Mouse (Mus musculus): ENCODE data around the gene Traf3ip1. TPM values are rescaled to one million over a fixed set of nuclear protein-coding genes. Genes with fewer than 3 reads are reported as not detected.
"Not testable (repeated sequence)": the region's sequence is repeated elsewhere in the genome, so short reads cannot be mapped to it uniquely, and the experiment has no call there.

The Traf3ip1 gene
- total RNA-seq, 4 experiments from 2014 or later: 2.9 to 3.7 (median 3.3) TPM

GRCm38 (mm10) chr1:91465244-91465643, 29.2 kb upstream of the Traf3ip1 start:
- no peak for DNase-seq (ENCODE audit: low spot score in 2 of 2)

DNA sequence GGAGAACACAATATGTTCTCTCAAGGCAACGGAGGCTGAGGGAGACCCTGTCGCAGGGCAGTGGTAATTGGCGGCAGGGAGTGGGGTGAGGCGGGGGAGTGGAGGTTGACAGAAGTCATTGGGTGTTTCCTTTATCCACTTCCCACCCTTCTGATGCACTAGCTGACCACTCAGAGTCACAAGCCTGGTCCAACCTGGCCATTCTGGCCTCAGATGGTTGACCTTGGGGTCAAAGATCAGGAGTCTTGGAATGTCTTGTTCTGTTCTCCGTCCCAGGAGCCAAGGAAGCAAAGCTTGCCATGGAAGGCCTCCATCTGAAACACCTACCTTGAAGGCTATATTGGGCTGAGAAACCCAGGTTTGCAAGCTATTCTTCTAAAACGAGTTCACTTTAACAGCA, 28.3 kb upstream of the Traf3ip1 start:
- no peak for DNase-seq (ENCODE audit: low spot score in 2 of 2)

DNA sequence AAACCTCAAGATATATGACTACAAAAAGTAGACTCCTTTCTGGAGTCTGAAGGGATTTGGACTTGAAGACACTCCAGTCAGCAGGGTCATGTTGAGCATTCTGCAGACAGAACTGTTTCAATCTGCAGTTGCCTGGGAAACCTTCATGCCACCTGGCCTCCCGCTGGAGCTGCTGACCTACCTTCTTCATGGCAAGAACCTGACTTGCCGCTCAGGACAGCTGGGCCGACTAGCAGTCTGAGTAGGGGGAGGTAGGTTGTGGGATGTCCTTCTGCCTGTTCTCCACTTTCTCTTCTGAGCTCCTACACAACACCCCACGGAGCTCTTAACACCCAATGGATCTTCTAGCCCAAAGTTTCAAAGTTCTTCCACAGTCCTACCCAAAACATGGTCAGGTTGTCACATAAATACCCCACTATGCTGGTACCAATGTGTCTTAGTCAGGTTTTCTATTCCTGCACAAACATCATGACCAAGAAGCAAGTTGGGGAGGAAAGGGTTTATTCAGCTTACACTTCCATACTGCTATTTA, 24.5 kb upstream of the Traf3ip1 start:
- DNase-seq (ENCODE audit: low spot score in 2 of 2): no peak

DNA sequence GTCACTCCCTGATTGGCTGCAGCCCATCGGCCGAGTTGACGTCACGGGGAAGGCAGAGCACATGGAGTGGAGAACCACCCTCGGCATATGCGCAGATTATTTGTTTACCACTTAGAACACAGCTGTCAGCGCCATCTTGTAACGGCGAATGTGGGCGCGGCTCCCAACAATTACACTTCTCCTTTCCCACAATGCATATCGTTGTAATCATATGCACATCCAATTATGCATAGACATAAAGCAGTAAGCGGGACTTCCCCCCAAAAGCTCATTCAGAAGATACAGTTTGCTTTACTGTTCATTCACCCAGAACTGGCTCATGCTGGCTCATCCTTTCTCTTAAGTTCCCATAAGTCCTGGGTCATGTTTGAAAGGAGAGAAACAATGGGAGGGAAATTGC, 16.3 kb upstream of the Traf3ip1 start:
- not testable (repeated sequence) for DNase-seq (ENCODE audit: low spot score in 2 of 2)

GRCm38 (mm10) chr1:91478958-91479357, 15.5 kb upstream of the Traf3ip1 start:
- DNase-seq (ENCODE audit: low spot score in 2 of 2): no peak

GRCm38 (mm10) chr1:91482616-91483211, 11.7 kb upstream of the Traf3ip1 start:
- DNase-seq (ENCODE audit: low spot score in 2 of 2): no peak

- peak; percentile 64 to 71 for DNase-seq (ENCODE audit: low spot score in 2 of 2)
Observed at GRCm38 (mm10) chr1:91483304-91484010, 11.0 kb upstream of the Traf3ip1 start.

- no peak for DNase-seq (ENCODE audit: low spot score in 2 of 2)
Observed at GRCm38 (mm10) chr1:91484011-91484346, 10.5 kb upstream of the Traf3ip1 start.

- DNase-seq (ENCODE audit: low spot score in 2 of 2): no peak
Observed at GRCm38 (mm10) chr1:91485422-91485821, 9.0 kb upstream of the Traf3ip1 start.

- DNase-seq (ENCODE audit: low spot score in 2 of 2): no peak
Observed at GRCm38 (mm10) chr1:91486165-91486564, 8.3 kb upstream of the Traf3ip1 start.

- no peak for DNase-seq (ENCODE audit: low spot score in 2 of 2)
Observed at GRCm38 (mm10) chr1:91490322-91490721, 4.1 kb upstream of the Traf3ip1 start.

DNA sequence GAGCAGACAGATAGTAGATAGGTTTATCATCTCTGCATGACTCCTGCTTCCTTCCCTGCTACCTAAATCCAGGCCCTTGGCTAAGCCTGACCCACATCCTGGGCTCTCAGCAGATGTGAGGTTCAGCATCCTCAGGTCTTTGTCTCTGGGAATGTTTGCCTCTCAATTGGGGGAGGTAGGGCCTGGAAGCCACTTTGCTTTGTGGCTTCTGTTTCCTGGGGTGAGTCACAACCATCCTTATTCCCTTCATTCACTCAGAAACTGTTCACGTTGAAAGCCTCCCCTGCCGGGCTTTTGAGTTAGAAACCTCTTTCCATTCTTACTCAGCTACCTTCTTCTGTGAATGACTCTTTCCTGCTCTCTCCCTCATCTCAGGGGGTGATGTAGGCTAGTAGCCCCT, 1.7 kb upstream of the Traf3ip1 start:
- DNase-seq (ENCODE audit: low spot score in 2 of 2): no peak

- no peak for DNase-seq (ENCODE audit: low spot score in 2 of 2)
Observed at GRCm38 (mm10) chr1:91493938-91494337, 509 bp upstream of the Traf3ip1 start.

- DNase-seq (ENCODE audit: low spot score in 2 of 2): no peak
Observed at GRCm38 (mm10) chr1:91495321-91495720, 874 bp downstream of the Traf3ip1 start.

DNA sequence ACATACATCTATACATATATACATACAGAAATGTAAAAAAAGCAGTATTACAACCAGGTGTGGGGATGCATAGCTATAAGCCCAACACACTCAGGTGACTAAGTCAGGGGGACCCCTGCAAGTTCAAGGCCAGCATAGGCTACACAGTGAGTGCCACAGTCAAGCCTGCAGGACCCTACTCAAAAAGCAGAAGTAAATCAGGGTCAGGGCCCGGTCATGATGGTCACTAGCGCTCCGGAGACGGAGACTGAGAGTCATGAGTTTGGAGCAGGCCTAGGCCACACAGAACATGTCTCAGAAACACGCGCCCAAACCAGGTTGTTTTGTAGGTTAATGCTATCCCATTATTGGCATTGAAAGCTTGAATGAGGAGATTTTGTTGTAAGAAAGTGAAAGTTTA, 4.1 kb downstream of the Traf3ip1 start:
- DNase-seq (ENCODE audit: low spot score in 2 of 2): no peak

- no peak for DNase-seq (ENCODE audit: low spot score in 2 of 2)
Observed at GRCm38 (mm10) chr1:91504615-91505014, 10.2 kb downstream of the Traf3ip1 start.

- no peak for DNase-seq (ENCODE audit: low spot score in 2 of 2)
Observed at GRCm38 (mm10) chr1:91514916-91515315, 20.5 kb downstream of the Traf3ip1 start.

DNA sequence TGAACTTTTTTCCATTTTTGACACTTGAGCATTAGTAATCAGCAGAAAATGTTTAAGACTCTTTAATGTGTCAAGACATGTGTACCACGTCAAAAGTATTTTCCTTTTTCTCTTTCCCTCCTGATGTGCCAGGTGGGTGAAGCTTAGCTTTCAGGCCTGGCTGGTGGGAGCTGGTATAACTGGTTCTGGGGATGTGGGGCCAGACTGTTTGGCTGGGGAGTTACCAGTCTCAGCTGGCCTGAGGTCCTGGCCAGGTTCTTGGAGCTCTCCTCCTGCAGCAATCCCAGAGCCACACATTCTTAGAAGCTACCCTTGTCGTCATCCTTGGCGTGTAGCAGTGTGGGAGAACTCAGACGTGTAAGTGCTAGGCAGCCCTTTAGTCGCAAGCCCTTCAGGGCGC, 21.2 kb downstream of the Traf3ip1 start:
- no peak for DNase-seq (ENCODE audit: low spot score in 2 of 2)

DNA sequence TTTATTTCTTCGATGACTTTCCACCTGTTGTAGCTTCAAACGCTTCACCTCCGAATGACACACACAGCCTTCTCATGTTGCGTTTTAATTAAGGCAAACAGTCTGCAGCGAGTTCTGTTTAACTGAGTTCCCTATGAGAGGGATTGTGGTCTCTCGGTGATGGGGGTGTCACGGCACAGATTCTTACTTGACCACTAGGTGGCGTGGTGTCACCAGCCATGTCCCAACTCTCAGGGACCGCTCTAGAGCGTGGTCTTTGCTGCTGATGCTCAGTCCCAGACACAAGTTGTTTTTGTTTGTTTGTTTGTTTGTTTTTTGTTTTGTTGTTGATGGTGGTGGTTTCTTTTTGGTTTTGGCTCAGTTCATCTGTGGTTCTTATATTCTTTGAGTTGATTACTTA, 29.3 kb downstream of the Traf3ip1 start:
- no peak for DNase-seq (ENCODE audit: low spot score in 2 of 2)

DNA sequence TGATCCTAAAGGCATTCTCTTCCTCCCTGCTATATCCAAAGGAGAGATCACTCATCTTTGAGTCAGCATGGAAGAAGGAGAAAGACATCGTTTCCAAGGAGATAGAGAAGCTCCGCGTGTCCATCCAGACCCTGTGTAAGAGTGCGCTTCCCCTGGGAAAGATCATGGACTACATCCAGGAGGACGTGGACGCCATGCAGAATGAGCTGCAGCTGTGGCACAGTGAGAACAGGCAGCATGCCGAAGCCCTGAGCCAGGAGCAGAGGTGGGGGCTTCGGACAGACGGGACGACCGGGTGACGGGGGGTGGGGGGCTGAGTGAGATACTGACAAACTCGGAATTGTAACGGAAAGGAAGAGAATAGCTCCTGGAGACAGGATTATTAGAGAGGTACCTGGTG, 31.4 kb downstream of the Traf3ip1 start:
- DNase-seq (ENCODE audit: low spot score in 2 of 2): no peak

GRCm38 (mm10) chr1:91530166-91530565, 35.7 kb downstream of the Traf3ip1 start:
- no peak for DNase-seq (ENCODE audit: low spot score in 2 of 2)

- no peak for DNase-seq (ENCODE audit: low spot score in 2 of 2)
Observed at GRCm38 (mm10) chr1:91532243-91532642, 37.8 kb downstream of the Traf3ip1 start.

- DNase-seq (ENCODE audit: low spot score in 2 of 2): no peak
Observed at GRCm38 (mm10) chr1:91532892-91533291, 38.4 kb downstream of the Traf3ip1 start.

Measured in gastrocnemius, adult 8-10 months (tissue).